Mouse (Mus musculus) hindbrain, embryonic 10.5 days (tissue): ENCODE measurements around the gene Zfp579. TPM values are rescaled to one million over a fixed set of nuclear protein-coding genes. Genes with fewer than 3 reads are reported as not detected.
"Not testable (repeated sequence)": the region's sequence is repeated elsewhere in the genome, so short reads cannot be mapped to it uniquely, and the experiment has no call there.

ENCODE experiments used
- DNase-seq: peaks from one replicate; pipeline ENCODE4 v3.0.0-alpha.2; 2017; ENCODE audit warnings: low spot score
- H3K27ac ChIP-seq: fragments of 300-500 bp; sonication (generic); 2 replicates; pipeline ENCODE4 v1.5.1; 2016; ENCODE audit warnings: mild to moderate bottlenecking, moderate library complexity
- H3K27me3 ChIP-seq: fragments of 300-500 bp; sonication (generic); 2 replicates; pipeline ENCODE4 v1.6.1; 2016; ENCODE audit warnings: mild to moderate bottlenecking; ENCODE audit not compliant: poor library complexity, insufficient read depth, severe bottlenecking
- H3K36me3 ChIP-seq: fragments of 300-500 bp; sonication (generic); 2 replicates; pipeline ENCODE4 v1.6.1; 2016; ENCODE audit warnings: mild to moderate bottlenecking, moderate library complexity
- H3K4me1 ChIP-seq: fragments of 300-500 bp; sonication (generic); replicated peaks from 2 replicates; pipeline ENCODE4 v1.6.1; 2016; ENCODE audit warnings: mild to moderate bottlenecking
- H3K4me3 ChIP-seq: fragments of 300-500 bp; sonication (generic); 2 replicates; pipeline ENCODE4 v1.5.1; 2016; ENCODE audit warnings: mild to moderate bottlenecking, moderate library complexity
- H3K9me3 ChIP-seq: fragments of 300-500 bp; sonication (generic); 2 replicates; pipeline ENCODE4 v1.6.1; 2016; ENCODE audit warnings: mild to moderate bottlenecking, moderate library complexity
- WGBS: fragments of 180-500 bp; shearing (Covaris S2); methylation state at CpG from one replicate; pipeline ENCODE4 v1.1.7; 2016; 5-methylcytosine and 5-hydroxymethylcytosine counted together
- polyA plus RNA-seq: library from polyadenylated mRNA; unstranded; fragments of >200 nt; fragmentation: Nextera tagmentation; extraction: Ambion mirVana; gene quantifications from 2 replicates; pipeline ENCODE4 v1.2.1, GENCODE M21; 2016

Zfp579 gene
- polyA plus RNA-seq, 1 experiment from 2014 or later = 43.1 TPM

DNA sequence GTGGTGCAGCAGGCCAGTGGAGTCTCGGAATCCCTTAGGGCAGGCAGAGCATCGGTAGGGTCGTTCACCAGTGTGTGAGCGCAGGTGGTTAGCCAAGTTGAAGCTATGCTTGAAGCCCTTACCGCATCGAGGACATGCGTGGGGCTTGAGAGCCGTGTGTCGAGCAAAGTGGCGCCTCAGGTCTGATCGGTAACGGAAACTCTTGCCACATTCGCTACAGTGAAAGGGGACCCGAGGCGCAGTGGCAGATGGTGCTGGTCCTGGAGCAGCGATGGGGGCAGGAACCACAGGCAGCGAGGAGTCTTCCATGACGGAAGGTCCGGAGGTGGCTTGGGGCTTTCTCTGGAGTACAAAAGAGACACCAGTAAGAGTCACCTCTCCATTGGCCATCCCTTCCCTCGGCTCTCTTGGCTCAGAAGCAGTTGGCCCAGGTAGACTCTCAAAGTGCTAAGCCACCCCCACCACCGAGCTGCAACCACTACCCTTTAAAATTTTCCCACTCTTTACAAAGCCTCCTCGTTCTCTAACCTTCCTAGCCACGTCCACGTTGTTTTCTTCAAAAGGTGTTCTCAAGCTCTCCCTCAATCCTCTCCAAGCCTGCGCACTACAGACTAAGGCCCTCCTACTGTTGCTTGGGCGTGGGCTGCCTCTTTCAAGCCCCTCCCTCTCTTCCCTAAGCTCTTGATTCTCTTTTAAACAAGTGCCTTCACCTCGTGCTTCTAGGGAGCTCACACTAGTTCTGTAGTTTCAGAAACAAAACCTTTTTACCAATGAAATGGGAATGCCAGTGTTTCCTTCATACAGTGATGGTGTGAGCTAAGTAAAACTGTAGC is 16.9 kb upstream of the Zfp579 start:
- H3K4me1 ChIP-seq = peaks cover 17% of the 10 kb centered on the region
- WGBS = 92% methylated on average over 27 of the region's 27 CpGs
- peaks cover 14% of the 10 kb centered on the region; the same call in 1 of the 2 replicates for H3K9me3 ChIP-seq
- H3K4me3 ChIP-seq = peak overlapping the region; percentile 65
- peaks cover 63% of the 10 kb centered on the region for H3K36me3 ChIP-seq
- no peaks in the 10 kb centered on the region for H3K27me3 ChIP-seq
- no peak overlapping the region for H3K27ac ChIP-seq
- no peak for DNase-seq

DNA sequence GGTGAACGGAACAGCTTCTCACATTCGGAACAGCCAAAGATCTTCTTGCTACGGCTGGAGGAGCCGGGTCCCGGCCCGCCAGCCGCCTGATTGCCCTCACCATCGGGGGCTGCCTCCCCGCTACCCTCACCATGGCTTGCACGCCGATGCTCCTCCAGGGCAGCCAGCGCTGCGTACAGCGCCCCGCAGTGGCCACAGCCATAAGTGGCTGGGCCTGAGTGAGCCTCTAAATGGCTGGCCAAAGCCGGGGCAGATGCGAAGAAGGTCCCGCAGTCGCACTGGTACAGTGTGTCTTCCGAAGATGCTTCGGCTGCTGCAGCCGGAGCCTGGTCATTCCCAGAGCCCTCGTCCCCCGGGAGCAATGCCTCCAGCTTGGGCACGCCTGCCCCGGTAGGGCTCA is 12.3 kb upstream of the Zfp579 start:
- Histone ChIP-seq H3K27me3 (no peaks in the 10 kb centered on the region), H3K27ac (no peak overlapping the region), H3K9me3 (peaks cover 17% of the 10 kb centered on the region; the same call in 1 of the 2 replicates), H3K4me3 (0 out of 2 replicates have a peak overlapping the region, but pooled peaks have one; percentile 4), H3K36me3 (peaks cover 74% of the 10 kb centered on the region), H3K4me1 (peaks cover 3% of the 10 kb centered on the region)
- DNase-seq = no peak
- WGBS = 96% methylated on average over 26 of the region's 26 CpGs

DNA sequence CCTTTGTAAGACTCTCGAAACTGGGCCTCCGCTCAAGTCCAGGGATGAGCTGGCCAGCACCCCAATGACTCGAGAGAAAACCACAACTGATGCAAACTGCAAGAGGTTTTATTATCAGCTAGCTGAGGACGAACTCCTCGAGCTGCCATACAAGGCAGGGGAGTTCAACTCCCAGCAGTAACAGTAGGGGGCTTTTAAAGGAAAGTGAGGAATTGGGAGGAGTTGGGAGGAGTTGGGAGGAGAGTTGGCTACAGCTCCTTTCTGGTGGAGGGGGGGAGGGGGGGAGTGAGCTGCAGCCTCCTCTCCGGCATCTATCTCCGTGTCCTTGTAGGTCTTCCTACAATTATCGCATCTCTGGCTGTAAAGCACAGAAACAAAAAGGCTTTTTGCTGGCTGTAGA is 6.9 kb upstream of the Zfp579 start:
- H3K4me3 ChIP-seq, DNase-seq, H3K4me1 ChIP-seq, H3K27ac ChIP-seq, H3K27me3 ChIP-seq: not testable (repeated sequence)
- peaks cover 11% of the 10 kb centered on the region; the same call in 1 of the 2 replicates for H3K9me3 ChIP-seq
- WGBS = 71% methylated on average over 8 of the region's 8 CpGs
- peaks cover 21% of the 10 kb centered on the region for H3K36me3 ChIP-seq

DNA sequence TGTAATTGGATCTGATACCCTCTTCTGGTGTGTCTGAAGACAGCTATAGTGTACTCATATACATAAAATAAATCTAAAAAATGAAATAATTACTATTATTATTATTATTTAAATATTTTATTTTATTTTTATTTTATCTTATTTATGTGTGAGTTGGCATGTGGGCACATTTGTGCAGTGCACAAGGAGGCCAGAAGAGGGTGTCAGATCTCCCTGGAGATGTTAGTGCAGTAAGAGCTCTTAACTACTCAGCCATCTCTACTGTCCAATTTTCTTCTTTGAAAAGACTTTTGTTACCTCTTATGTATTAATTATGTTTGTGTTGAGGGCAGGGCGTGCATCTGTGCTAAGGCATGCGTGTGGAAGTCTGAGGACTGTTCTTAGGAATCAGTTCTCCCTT is 3.9 kb upstream of the Zfp579 start:
- H3K27me3 ChIP-seq = peaks cover 5% of the 10 kb centered on the region
- H3K9me3 ChIP-seq = peaks cover 13% of the 10 kb centered on the region; the same call in 1 of the 2 replicates
- no peak for DNase-seq
- H3K4me1 ChIP-seq = peaks cover 18% of the 10 kb centered on the region
- H3K27ac ChIP-seq = no peak overlapping the region
- H3K36me3 ChIP-seq = no peaks in the 10 kb centered on the region
- 79% methylated on average over 2 of the region's 2 CpGs for WGBS
- no peak overlapping the region for H3K4me3 ChIP-seq

DNA sequence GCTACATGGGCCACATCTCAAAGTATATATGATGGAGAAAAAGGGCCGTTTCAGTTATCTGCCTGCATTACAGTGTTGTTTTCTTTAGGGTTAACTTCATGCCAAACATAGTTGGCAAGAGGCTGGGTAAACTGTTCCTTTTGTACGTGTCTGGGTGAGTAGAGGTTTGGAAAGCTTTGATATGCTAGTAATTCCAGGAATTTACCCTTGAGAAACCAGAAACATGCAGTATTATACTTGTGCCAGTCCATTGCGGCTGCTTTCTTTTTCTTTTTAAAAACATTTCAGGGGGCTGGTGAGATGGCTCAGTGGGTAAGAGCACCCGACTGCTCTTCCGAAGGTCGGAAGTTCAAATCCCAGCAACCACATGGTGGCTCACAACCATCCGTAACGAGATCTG is 976 bp upstream of the Zfp579 start:
- Histone ChIP-seq H3K27ac (0 out of 2 replicates have a peak overlapping the region, but pooled peaks have one; percentile 92), H3K9me3 (peaks cover 20% of the 10 kb centered on the region; the same call in 1 of the 2 replicates), H3K4me1 (peaks cover 35% of the 10 kb centered on the region), H3K4me3 (peak overlapping the region; percentile 89), H3K36me3 (peaks cover 27% of the 10 kb centered on the region), H3K27me3 (peaks cover 32% of the 10 kb centered on the region)
- DNase-seq = no peak
- WGBS = 70% methylated on average over 8 of the region's 8 CpGs

DNA sequence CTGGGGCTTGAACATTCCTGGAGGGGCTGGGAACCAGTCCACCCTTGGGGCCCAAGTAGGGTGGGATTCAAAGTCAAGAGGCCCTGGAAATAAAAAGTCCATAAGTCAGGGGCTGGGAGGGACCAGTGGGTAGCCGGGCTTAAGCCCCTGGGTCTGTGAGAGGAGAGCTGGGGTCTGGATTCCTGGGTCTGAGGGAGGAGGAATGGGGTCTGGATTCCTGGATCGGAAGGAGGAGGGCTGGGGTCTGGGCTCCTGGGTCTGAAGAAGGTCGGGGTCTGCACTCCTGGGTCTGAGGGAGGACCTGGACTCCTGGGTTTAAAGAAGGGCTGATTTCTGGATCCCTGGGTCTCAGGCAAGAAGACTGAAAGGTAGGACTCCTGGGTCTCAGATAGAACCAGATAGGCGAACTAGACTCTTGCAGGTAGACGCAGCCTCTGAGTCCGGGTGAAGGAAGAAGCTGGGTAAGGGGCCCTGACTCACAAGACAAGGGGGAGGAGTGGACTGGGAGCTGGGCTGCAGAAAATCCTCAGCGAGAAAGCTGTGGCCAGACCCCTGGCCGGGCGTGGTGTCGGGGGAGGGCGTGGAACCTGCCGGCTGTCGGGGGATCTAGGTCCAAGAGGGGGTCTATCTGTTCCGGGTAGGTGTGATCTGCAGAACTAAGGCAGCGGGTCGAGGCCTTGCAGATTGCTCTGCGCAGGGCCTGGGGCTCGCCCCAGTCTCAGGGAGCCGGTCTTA is 523 bp downstream of the Zfp579 start:
- peaks cover 34% of the 10 kb centered on the region for H3K27me3 ChIP-seq
- H3K4me3 ChIP-seq = peak overlapping the region; percentile 89
- H3K9me3 ChIP-seq = peaks cover 30% of the 10 kb centered on the region; the same call in 1 of the 2 replicates
- DNase-seq = no peak
- peaks cover 35% of the 10 kb centered on the region for H3K4me1 ChIP-seq
- WGBS = 7% methylated on average over 19 of the region's 19 CpGs
- H3K36me3 ChIP-seq = peaks cover 42% of the 10 kb centered on the region
- peak overlapping the region; percentile 92 for H3K27ac ChIP-seq

DNA sequence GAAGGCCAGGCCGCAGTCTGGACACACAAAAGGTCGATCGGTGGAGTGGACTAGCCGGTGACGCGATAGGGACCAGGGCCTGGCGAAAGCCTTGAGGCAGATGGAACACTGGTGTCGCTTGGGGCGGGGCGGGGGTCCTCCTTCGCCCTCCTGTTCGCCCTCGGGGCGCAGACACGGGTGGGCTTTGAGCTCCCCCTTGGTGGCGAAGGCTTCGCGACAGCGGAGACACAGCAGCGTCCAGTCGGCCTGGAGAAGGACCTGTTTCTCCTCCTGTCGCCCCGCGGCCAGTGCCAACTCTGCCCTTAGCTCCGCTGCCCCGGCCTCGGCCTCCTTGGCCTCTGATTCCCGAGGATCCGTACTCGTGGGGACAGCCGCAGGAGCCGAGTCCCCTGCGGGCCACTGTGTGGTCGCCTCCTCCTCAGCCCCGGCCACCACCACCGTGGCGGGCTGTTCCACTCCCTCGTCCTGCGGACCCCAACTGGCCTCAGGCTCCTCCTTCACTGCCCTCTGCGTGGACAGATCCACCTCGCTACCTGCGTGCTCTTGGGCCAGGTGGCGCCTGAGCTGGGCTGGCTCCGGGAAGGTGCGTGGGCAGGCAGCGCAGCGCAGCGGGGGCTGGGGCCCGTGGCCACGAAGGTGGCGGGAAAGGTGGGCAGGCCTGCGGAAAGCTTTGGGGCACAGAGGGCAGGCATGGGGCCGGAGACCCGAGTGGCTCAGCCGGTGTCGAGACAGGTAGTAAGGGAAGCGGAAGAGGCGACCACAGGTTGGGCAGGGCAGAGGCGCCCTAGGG is 1.8 kb downstream of the Zfp579 start:
- DNase-seq = no peak

DNA sequence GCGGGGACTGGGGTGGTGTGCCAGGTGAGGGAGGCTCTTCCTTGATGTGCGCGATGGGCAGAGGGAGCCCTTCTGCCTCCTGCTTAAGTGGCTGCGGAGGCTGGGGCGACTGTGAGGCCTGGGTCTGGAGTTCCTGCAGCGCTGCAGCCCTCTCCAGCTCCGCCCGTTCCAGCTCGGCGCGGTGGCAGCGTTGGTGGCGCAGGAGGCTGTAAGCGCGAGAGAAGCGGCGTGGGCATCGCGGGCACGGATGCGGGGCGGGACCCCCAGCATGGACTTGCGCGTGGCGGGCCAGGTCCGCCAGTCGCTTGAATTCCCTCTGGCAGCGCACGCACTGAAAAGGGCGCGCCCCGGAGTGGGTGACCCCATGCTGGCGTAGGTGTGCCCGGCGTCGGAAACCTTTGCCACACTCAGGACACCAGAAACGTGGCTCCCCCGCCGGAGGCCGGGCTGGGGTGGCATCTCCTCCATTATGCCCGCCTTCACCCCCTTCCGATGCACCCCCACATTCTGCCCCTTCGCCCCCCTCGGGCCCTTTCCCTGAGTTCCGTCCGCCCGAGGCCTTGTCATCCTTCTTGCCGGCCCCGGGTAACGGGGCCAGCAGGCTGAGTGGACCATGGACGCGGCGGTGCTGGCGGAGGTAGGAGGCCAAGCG is 2.5 kb downstream of the Zfp579 start:
- Histone ChIP-seq H3K27me3 (peaks cover 35% of the 10 kb centered on the region), H3K36me3 (peaks cover 42% of the 10 kb centered on the region), H3K27ac (no peak overlapping the region), H3K9me3 (peaks cover 33% of the 10 kb centered on the region; the same call in 1 of the 2 replicates), H3K4me3 (peak overlapping the region; percentile 89), H3K4me1 (peaks cover 35% of the 10 kb centered on the region)
- 34% methylated on average over 55 of the region's 55 CpGs for WGBS
- no peak for DNase-seq

More for the DNA sequence above, 1.8 kb downstream of the Zfp579 start:
- H3K27ac ChIP-seq = 0 out of 2 replicates have a peak overlapping the region, but pooled peaks have one; percentile 9
- H3K4me3 ChIP-seq = peak overlapping the region; percentile 89
- H3K27me3 ChIP-seq = peaks cover 35% of the 10 kb centered on the region
- WGBS = 45% methylated on average over 59 of the region's 59 CpGs
- H3K9me3 ChIP-seq = peaks cover 33% of the 10 kb centered on the region; the same call in 1 of the 2 replicates
- peaks cover 35% of the 10 kb centered on the region for H3K4me1 ChIP-seq
- H3K36me3 ChIP-seq = peaks cover 42% of the 10 kb centered on the region

DNA sequence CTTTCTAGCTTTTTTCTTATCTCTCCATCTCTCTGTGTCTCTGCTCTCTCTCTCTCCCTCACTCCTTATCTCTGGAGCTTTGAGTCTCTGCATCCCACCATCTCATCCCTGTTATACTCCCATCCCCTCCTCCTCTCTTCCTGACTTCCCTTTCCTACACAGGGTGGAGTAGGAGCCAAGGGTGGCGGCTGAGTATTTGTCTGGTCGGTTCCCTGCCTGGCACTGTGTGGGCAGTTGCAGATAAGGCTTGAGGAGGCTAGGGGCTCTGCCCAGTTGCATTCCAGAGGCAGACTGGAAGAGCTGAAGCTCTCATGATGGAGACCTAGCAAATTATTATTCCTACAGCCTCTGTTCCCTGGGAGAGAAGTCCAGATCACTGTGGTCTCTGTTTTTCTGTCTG is 7.7 kb downstream of the Zfp579 start:
- 63% methylated on average over 2 of the region's 2 CpGs for WGBS
- Histone ChIP-seq H3K4me1 (peaks cover under 1% of the 10 kb centered on the region), H3K4me3 (no peak overlapping the region), H3K36me3 (peaks cover 28% of the 10 kb centered on the region), H3K9me3 (peaks cover 14% of the 10 kb centered on the region; the same call in 1 of the 2 replicates), H3K27me3 (peaks cover 14% of the 10 kb centered on the region), H3K27ac (no peak overlapping the region)
- DNase-seq = no peak

DNA sequence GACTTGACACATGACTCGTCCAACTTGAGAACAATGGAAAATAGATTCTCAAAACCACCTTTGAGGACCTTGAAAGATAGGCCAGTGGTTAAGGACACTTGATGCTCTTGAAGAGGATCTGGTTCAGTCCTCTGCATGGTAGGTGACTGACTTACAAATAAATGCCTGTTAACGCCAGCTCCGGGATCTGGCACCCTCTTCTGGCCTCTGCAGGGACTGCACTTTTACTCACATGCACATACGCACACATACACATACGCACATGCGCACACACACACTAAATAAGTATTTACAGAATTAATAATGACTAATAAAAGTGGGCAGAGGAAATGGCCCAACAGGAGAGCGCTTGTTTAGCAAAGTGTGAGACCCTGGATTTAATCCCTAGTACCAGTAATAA is 19.1 kb downstream of the Zfp579 start:
- WGBS = 89% methylated on average over 7 of the region's 7 CpGs
- peaks cover 3% of the 10 kb centered on the region; the same call in 1 of the 2 replicates for H3K9me3 ChIP-seq
- no peak overlapping the region for H3K27ac ChIP-seq
- H3K27me3 ChIP-seq = no peaks in the 10 kb centered on the region
- no peaks in the 10 kb centered on the region for H3K4me1 ChIP-seq
- no peak overlapping the region for H3K4me3 ChIP-seq
- H3K36me3 ChIP-seq = no peaks in the 10 kb centered on the region
- no peak for DNase-seq

DNA sequence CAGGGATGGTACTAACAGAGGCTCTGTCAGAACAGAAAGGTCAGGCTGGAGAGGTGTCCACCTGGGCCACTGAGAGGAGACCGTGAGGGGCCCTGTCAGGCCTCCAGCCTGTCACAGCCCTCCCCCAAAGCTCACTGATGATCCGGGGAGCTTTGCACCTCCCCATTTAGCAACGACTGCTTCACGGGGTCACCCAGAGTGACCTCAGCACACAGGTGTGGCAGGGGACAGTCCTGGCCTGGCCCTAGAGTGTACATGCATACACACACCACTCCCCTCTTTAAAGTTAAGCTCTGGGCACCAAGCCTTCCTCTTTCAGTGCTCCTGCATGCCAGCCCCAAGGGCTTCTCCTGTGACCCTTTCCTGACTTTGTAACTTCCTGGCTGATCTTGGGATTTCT is 20.5 kb downstream of the Zfp579 start:
- Histone ChIP-seq H3K27me3 (no peaks in the 10 kb centered on the region), H3K9me3 (peaks cover 3% of the 10 kb centered on the region; the same call in 1 of the 2 replicates), H3K27ac (no peak overlapping the region), H3K36me3 (no peaks in the 10 kb centered on the region), H3K4me1 (no peaks in the 10 kb centered on the region; the same call in 1 of the 2 replicates), H3K4me3 (no peak overlapping the region)
- no peak for DNase-seq
- WGBS = 64% methylated on average over 4 of the region's 4 CpGs
